Mouse (Mus musculus) c-Kit-positive CD71-positive TER-119-negative erythroid progenitor cells, embryonic 14.5 days (primary cell): ENCODE results near the gene Eif5b.
"Not testable (repeated sequence)": the region's sequence is repeated elsewhere in the genome, so short reads cannot be mapped to it uniquely, and the experiment has no call there.

Source experiments
- DNase-seq: peaks from one replicate; pipeline ENCODE4 v3.0.0-alpha.2; 2013; ENCODE audit warnings: low read depth

Gene Eif5b

DNA sequence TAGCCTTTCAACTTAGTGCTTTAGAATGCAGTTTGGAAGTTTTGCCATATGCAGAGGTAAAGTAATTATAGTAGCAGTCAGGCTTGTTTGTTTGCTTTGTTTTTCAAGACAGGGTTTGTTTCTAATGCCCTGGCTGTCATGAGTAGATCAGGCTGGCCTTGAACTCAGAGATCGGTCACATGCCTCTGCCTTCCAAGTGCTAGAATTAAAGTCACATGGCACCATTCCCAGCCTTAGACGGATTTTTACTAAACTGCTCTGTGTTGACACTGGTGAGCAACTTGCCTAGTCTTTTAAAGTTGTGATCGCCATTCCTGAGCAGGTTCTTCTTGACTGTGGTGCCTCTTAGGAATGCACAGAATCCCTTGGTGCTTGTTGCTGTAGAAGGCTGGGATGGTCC is 8.9 kb downstream of the Eif5b start:
- no peak for DNase-seq

DNA sequence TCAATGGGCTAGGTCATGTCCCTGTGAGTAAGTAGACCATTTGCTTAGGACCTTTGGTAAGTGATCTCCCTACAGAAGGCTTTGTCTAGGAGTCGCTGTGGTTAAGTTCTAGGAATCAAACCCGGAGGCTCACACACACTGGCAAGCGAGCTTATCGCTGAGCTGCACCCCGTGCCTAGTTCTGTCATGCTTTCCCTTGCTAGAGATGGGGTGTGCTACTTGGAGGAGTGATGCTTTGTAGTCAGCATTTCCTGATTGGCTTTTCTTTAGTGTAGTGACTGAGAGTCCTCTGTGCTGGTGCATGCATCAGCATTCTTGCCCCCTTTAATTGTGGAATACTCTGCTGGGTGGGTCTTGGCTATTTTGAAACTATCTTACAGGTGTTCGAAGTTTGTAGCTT is 13.8 kb downstream of the Eif5b start:
- peak; percentile 92 for DNase-seq

DNA sequence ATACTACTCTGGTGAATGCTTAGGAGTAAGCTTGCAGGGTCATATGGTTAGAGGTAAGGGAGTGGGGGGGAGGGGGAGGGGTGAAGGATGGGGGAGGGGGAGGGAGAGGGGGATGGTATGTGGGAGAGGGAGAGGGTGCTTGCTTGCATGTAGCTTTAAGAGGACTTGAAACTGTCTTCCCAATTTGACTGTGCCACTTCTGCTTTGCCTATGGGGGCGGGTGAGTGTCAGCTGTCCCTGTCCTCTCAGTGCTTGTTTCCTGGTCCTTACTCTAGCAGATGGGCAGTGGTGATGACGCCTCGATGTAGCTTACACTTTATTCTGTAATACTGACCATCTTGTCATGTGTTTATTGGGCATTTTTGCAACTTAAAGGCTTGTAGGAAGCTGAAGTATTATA is 14.3 kb downstream of the Eif5b start:
- DNase-seq = no peak

DNA sequence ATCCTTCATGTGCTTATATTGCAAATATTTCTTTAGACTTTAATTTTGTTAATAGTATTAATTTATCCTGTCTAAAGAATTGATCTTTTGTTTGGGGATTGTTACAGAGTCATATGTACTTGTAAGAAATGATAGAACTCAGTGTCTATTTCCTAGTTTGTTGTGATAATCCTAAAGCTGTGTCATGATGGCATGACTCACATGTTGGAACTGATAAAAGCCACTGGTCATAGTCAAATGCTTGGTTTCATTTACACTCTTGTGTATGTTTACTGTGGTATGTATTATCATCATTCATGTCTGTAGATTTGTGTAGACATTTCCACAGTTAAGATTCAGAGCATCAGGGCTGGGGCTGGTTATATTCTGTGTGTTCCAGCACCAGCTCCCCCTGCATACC is 14.7 kb downstream of the Eif5b start:
- no peak for DNase-seq

DNA sequence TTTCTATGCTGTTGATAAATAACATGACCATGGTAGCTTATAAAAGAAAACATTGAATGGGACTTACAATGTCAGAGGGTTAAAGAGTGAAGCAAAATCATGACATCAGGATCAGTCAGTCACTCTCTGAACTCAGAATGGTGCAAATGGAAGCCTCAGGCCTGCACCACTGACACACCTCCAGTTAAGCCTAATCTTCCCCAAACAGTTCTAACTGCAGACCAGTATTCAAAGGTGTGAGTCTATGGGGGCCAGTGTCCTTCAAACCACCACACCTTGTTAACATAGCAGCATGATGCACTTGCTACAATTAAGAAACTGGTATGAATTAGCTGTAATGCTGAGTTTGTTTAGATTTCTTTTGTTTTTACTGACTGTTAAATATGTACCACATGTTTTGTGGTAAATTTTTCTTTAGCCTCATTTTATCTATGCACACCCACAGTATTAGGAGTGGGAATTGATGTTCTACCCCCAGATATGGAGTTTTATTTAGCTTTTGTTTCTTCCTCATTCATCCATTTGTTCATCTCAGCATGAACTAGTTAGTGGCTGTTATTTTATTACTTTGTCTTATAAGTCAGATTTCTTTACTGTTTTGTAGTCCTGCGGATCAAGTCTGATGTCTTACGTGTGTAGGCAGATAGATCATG is 16.9 kb downstream of the Eif5b start:
- DNase-seq = no peak

DNA sequence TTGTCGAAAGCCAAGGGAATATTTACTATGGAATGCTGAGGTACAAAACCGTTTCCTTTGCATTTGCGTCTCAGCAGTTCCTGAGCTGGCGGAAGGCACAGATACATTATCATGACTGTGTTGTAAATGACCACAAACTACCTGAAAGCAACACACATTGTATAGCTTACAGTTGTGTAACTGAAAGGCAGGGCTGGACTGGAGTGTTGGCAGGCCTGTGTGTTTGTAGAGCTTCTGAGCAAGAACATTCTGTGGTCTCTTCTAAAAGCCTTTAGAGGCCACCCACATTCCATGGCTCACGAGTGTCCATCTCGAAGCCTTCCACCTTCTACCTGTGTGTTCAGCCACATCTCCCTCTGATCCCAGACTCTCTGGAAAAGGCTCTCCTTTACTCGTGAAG is 29.5 kb downstream of the Eif5b start:
- DNase-seq = no peak

DNA sequence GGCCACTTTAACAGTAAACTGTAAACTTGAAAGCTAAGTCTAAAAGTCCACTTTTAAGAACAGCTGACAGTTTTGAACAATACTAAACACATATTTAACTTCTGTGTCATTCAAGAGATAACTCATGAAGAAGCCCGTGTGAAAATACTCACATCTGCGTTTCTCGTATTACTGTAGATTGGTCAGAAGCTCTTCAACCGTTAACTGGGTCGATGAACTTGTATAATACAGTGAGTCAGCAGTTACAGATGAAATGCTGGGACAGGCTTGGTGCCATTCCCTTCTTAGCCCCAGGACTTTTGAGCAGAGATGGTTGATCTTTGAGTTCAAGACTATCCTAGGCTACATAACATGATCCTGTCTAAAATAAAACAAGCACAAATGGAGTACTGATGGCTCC is 33.6 kb downstream of the Eif5b start:
- DNase-seq = no peak

DNA sequence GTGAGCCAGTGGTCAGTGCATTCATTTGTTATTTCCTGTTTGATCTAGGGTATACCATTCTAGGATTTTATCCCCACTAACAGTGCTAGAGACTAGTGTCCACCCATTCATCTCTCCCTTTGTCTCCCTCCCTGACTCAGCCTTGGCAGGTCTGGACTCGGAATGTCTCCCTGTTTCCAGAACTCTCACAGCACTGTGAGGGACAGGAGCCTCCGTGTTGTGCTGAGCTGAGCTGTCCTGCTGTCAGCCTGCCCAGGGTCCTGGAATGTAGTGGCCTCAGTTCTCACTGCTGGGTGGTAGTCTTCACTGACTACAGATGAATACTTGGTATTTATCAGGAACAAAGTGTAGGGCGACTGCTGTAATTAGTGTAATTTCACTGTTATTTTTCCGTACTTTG is 37.7 kb downstream of the Eif5b start:
- DNase-seq = no peak

GRCm38 (mm10) chr1:38037375-38037774 is 39.6 kb downstream of the Eif5b start:
- no peak for DNase-seq

GRCm38 (mm10) chr1:38038898-38039297 is 41.1 kb downstream of the Eif5b start:
- DNase-seq = no peak

- no peak for DNase-seq
These were observed 50.3 kb downstream of the Eif5b start for GRCm38 (mm10) chr1:38048121-38048520.

DNA sequence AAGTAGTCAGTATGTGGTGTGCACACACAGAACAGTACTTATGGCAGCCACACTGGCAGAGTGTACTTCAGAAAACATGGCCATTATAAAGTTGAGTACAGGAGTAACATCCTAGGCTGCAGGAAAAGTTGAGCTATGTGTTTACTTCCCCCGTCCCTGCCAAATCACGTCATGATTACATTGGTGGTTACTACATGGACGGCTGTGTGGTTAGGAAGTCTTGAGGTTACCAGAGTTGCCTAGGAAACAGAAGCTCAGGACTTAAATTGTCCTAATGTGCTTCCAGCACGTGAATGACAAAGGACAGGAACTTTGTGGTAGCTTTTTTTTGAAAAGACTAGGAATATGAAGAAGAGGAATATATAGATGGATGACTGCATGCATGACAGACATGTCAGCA is 51.8 kb downstream of the Eif5b start:
- no peak for DNase-seq

DNA sequence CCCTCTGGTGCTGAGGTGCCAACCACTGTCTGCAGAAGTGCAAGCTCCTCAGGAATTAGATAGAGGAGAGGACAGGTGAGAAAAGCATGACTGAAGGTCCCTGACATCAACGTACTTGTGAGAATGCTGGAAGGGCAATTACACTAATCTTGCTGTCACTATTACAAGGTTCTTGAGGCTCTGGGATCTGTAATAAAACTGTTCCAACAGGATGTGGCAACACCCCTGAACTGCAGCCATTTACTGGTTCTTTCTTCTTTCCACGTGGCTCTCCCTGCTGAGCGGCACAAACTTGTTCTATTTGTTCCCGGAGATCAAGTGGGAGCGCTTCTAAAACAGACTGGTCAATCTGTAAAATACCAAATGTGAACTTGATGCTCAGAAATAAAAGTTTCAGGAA is 57.4 kb downstream of the Eif5b start:
- no peak for DNase-seq

GRCm38 (mm10) chr1:38058417-38058816 is 60.6 kb downstream of the Eif5b start:
- DNase-seq = no peak

DNA sequence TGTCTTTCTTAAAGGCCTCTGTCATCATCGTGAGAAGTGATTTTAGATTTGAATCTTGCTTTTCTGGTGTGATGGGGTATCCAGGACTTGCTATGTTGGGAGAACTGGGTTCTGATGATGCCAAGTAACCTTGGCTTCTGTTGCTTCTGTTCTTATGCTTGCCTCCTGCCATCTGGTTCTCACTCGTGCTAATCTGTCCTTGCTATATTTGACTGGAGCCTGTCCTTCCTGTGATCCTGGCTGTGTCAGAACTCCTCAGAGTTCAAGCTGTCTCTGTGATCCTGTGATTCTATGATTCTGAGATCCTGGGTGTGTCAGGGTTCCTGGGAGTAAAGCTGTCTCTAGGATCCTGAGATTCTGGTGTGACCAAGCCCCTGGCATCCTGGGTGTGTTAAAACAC is 64.3 kb downstream of the Eif5b start:
- DNase-seq = not testable (repeated sequence)

GRCm38 (mm10) chr1:38067276-38067675 is 69.5 kb downstream of the Eif5b start:
- no peak for DNase-seq

DNA sequence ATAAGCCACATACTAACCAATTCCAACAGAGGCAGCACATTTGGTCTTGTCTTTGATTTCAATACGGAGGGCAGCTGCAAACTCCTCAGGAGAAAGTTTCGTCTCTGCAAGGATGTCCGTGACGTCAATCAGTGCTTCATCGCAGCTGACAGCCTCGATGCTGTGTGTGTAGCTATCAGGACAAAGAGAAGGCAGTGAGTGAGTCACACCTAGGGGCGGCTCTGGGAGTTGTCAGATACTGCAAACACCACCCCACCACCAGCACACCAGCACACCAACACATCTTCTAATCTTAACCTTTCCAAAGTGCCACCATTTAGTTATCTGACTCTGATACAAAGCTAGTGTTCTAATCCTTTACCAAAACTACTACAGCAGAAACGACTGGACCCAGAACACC is 73.5 kb downstream of the Eif5b start:
- DNase-seq = peak; percentile 23

- no peak for DNase-seq
These were observed 83.5 kb downstream of the Eif5b start for GRCm38 (mm10) chr1:38081316-38081715.

GRCm38 (mm10) chr1:38103214-38103613 is 105.4 kb downstream of the Eif5b start:
- DNase-seq = no peak

- DNase-seq = no peak
These were observed 106.0 kb downstream of the Eif5b start for GRCm38 (mm10) chr1:38103813-38104212.
